Mouse (Mus musculus) CD8-positive naive resting alpha-beta T cell, adult 2 months (primary cell): ENCODE measurements at regions not wholly inside any gene's neighbourhood (a gene's known extent, or its start where the extent isn't known, plus 50 kb on each side); places are given as distances from the start of the nearest gene placed in this dataset.

Experiments used
- DNase-seq, 2 experiments: peaks; one replicate each; pipeline ENCODE4 v3.0.0; 2022; ENCODE audit warnings: low read depth in 2 of 2, low spot score in 2 of 2

- DNase-seq = no peak
Measured at GRCm38 (mm10) chr4:106261901-106262560, 54.0 kb upstream of the Usp24 start.

GRCm38 (mm10) chr4:106262751-106263725 lies 53.0 kb upstream of the Usp24 start:
- DNase-seq = no peak
